Mouse (Mus musculus): ENCODE results near the gene Cpne4. TPM values are rescaled to one million over a fixed set of nuclear protein-coding genes. Genes with fewer than 3 reads are reported as not detected.

The Cpne4 gene
- polyA plus RNA-seq, 1 experiment from 2014 or later, result 2.0 TPM

DNA sequence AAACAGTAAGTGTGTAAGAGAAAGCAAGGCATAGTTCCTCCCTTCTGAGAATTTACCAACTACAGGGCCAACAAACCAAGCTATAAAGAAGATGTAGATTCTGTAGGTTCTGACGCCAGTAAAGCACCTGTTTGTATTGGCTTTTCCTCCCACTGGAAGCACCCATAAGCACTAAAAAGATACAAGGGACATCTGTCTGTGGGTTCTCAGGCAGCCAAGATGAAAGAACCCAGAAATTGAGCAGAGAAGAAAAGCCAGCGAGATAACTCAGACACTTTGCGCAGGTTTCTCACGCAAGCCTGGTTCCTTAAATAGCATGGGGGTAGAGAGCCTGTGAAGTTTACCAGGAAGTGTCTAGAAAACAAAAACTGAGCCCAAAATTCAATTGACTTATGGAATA, 374.1 kb downstream of the Cpne4 start:
- no peak for DNase-seq (ENCODE audit: low spot score)
- Histone ChIP-seq H3K9me3 (ENCODE audit: control insufficient read depth, low read length) (no peaks in the 10 kb centered on the region), H3K4me3 (ENCODE audit: low read depth, low read length) (no peak overlapping the region), H3K4me2 (ENCODE audit: low read depth) (no peak overlapping the region), H3K9ac (ENCODE audit: low read length) (no peak overlapping the region), H3K36me3 (ENCODE audit: control insufficient read depth, insufficient read depth, low read length) (no peaks in the 10 kb centered on the region), H3K27ac (ENCODE audit: low read depth, low read length) (no peak overlapping the region), H3K27me3 (ENCODE audit: control insufficient read depth, insufficient read depth, low read length) (no peaks in the 10 kb centered on the region), H3K4me1 (ENCODE audit: control insufficient read depth, insufficient read depth, low read length) (no peaks in the 10 kb centered on the region)
- ATAC-seq (ENCODE audit: insufficient read depth, low FRiP score, low TSS enrichment), result no peak
- WGBS, result 89% methylated on average over 4 of the region's 4 CpGs

DNA sequence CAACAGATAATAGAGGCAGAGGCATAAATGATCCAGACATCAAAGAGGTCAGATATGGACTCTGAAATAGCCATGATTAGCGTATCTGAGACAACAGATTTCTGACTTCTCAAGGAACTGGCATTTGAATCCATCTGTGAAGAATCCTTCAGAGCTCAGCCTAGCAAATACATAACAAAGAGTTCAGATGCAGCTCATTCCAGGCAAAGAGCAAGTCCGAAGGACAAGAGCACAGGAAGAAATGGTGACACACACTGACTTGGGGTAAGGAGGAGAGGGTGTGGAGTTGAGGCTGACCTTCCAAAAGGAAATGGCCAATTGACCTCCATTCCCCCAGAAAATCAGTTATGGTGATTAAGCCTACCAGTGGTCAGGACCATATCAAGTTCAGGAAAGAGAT, 375.0 kb downstream of the Cpne4 start:
- Histone ChIP-seq H3K4me1 (ENCODE audit: control insufficient read depth, insufficient read depth, low read length) (no peaks in the 10 kb centered on the region), H3K4me2 (ENCODE audit: low read depth) (no peak overlapping the region), H3K9me3 (ENCODE audit: control insufficient read depth, low read length) (no peaks in the 10 kb centered on the region), H3K36me3 (ENCODE audit: control insufficient read depth, insufficient read depth, low read length) (no peaks in the 10 kb centered on the region), H3K27me3 (ENCODE audit: control insufficient read depth, insufficient read depth, low read length) (no peaks in the 10 kb centered on the region), H3K27ac (ENCODE audit: low read depth, low read length) (no peak overlapping the region), H3K4me3 (ENCODE audit: low read depth, low read length) (no peak overlapping the region), H3K9ac (ENCODE audit: low read length) (no peak overlapping the region)
- 75% methylated on average over 2 of the region's 2 CpGs for WGBS
- ATAC-seq (ENCODE audit: insufficient read depth, low FRiP score, low TSS enrichment), result no peak
- DNase-seq (ENCODE audit: low spot score), result no peak

DNA sequence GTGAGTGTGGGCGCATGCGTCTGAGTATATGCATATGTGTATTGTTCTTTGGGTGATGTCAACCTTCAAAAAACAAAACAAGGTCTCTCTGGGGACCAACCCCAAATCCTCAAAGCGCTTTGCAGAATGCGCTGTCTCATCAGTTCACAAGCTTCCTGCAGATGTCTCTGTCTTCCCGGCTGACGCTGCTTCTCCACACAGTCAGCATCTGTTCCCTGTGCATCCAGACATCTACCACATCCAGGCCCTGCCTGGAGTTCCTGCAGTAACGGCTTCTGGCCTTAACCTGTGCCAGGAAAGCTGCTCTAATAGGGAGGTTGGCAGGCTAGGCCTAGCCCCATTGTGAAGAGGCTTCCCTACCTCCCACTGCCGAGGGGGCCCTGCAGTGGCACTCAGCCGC, 381.7 kb downstream of the Cpne4 start:
- ATAC-seq (ENCODE audit: insufficient read depth, low FRiP score, low TSS enrichment) (no peak), DNase-seq (ENCODE audit: low spot score) (no peak)
- WGBS, result 84% methylated on average over 9 of the region's 9 CpGs
- no peak overlapping the region for H3K27ac ChIP-seq (ENCODE audit: low read depth, low read length)
- no peaks in the 10 kb centered on the region for H3K36me3 ChIP-seq (ENCODE audit: control insufficient read depth, insufficient read depth, low read length)
- H3K9me3 ChIP-seq (ENCODE audit: control insufficient read depth, low read length), result no peaks in the 10 kb centered on the region
- no peak overlapping the region for H3K4me2 ChIP-seq (ENCODE audit: low read depth)
- H3K27me3 ChIP-seq (ENCODE audit: control insufficient read depth, insufficient read depth, low read length), result no peaks in the 10 kb centered on the region
- no peaks in the 10 kb centered on the region for H3K4me1 ChIP-seq (ENCODE audit: control insufficient read depth, insufficient read depth, low read length)
- no peak overlapping the region for H3K4me3 ChIP-seq (ENCODE audit: low read depth, low read length)
- H3K9ac ChIP-seq (ENCODE audit: low read length), result no peak overlapping the region

DNA sequence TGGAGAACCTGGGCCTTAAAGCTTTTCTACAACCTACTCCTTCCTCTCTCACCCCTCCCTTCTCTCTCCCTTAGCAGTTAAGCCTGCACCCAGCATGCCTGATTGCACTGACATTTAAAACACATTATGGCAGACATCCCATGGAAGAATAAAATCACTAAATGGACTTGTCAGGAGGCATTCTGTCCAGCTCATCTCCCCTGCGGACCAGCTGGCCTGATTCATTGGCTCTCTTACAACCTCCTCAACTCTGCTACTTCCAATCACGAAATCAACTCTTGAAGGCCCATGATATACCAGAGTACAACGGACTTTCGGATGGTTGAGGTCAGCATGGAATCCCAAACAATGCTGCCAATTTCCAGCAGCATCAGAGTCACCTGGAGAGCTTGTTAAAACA, 393.3 kb downstream of the Cpne4 start:
- no peak overlapping the region for H3K4me2 ChIP-seq (ENCODE audit: low read depth)
- WGBS, result 77% methylated on average over 4 of the region's 4 CpGs
- no peak for DNase-seq (ENCODE audit: low spot score)
- no peaks in the 10 kb centered on the region for H3K36me3 ChIP-seq (ENCODE audit: control insufficient read depth, insufficient read depth, low read length)
- H3K4me1 ChIP-seq (ENCODE audit: control insufficient read depth, insufficient read depth, low read length), result no peaks in the 10 kb centered on the region
- ATAC-seq (ENCODE audit: insufficient read depth, low FRiP score, low TSS enrichment), result no peak
- no peak overlapping the region for H3K4me3 ChIP-seq (ENCODE audit: low read depth, low read length)
- H3K27me3 ChIP-seq (ENCODE audit: control insufficient read depth, insufficient read depth, low read length), result no peaks in the 10 kb centered on the region
- H3K9me3 ChIP-seq (ENCODE audit: control insufficient read depth, low read length), result no peaks in the 10 kb centered on the region
- H3K27ac ChIP-seq (ENCODE audit: low read depth, low read length), result no peak overlapping the region
- no peak overlapping the region for H3K9ac ChIP-seq (ENCODE audit: low read length)

DNA sequence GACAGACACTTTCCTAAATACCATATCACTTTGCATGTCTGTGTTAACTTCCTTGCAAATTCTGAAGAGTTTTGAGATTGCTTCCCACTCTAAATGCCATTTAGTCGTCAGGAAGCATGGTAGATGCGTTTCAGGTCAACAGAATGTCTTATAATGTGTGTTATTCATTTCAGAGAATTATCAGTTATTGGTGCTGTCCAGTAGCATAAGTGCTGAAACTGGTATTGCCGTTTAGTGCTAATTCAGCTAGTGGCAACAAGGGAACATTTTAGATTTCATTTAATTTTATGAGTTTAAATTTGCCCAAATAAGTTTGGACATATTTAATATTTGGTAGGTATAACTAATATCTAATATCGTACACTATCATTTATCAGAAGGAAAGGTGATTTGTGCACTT, 403.5 kb downstream of the Cpne4 start:
- H3K9me3 ChIP-seq (ENCODE audit: control insufficient read depth, low read length), result no peaks in the 10 kb centered on the region
- no peak overlapping the region for H3K27ac ChIP-seq (ENCODE audit: low read depth, low read length)
- H3K4me3 ChIP-seq (ENCODE audit: low read depth, low read length), result no peak overlapping the region
- no peak overlapping the region for H3K9ac ChIP-seq (ENCODE audit: low read length)
- no peaks in the 10 kb centered on the region for H3K36me3 ChIP-seq (ENCODE audit: control insufficient read depth, insufficient read depth, low read length)
- H3K4me1 ChIP-seq (ENCODE audit: control insufficient read depth, insufficient read depth, low read length), result no peaks in the 10 kb centered on the region
- 74% methylated on average over 4 of the region's 4 CpGs for WGBS
- H3K27me3 ChIP-seq (ENCODE audit: control insufficient read depth, insufficient read depth, low read length), result no peaks in the 10 kb centered on the region
- no peak for ATAC-seq (ENCODE audit: insufficient read depth, low FRiP score, low TSS enrichment)
- no peak for DNase-seq (ENCODE audit: low spot score)
- no peak overlapping the region for H3K4me2 ChIP-seq (ENCODE audit: low read depth)

DNA sequence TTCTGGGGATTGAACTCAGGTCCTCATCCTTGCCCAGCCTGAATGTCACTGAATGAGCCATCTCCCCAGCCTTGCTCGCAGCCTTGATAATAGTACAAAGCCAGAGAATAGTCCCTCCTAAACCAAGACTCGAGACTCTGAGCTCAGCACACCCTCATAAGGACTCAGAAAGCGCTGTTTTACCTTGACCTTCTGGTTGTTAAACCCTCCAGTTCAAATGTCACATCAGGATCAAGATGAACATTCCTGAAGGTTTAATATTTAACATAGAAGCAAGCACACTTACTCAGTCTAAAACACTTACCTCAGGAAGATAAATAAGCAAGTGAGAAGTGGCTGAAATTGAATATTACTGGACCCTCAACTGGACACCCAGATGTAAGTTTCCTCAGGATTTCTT, 405.1 kb downstream of the Cpne4 start:
- Histone ChIP-seq H3K4me1 (ENCODE audit: control insufficient read depth, insufficient read depth, low read length) (no peaks in the 10 kb centered on the region), H3K36me3 (ENCODE audit: control insufficient read depth, insufficient read depth, low read length) (no peaks in the 10 kb centered on the region), H3K4me3 (ENCODE audit: low read depth, low read length) (no peak overlapping the region), H3K9me3 (ENCODE audit: control insufficient read depth, low read length) (no peaks in the 10 kb centered on the region), H3K9ac (ENCODE audit: low read length) (no peak overlapping the region), H3K4me2 (ENCODE audit: low read depth) (no peak overlapping the region), H3K27ac (ENCODE audit: low read depth, low read length) (no peak overlapping the region), H3K27me3 (ENCODE audit: control insufficient read depth, insufficient read depth, low read length) (no peaks in the 10 kb centered on the region)
- no peak for ATAC-seq (ENCODE audit: insufficient read depth, low FRiP score, low TSS enrichment)
- WGBS, result 76% methylated on average over 3 of the region's 3 CpGs
- DNase-seq (ENCODE audit: low spot score), result no peak

DNA sequence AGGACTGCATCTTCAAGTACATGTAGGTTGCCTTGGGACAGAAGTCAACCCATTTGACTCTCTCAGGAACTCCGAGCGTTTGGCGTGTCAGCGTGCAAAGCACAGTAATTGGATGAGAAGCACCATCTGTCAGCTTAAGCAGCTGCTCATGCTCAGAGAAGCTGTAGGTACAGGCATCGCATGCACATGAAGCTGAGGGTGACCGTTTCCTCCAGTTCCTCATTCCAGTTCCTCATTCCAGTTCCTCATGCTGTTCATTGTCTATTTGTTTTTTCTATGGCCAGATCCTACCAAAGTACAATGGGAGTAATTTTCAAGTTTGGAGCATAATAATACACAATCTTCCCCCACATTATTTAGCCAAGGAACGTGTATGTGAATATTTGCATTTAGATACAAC, 425.7 kb downstream of the Cpne4 start:
- 84% methylated on average over 7 of the region's 7 CpGs for WGBS

DNA sequence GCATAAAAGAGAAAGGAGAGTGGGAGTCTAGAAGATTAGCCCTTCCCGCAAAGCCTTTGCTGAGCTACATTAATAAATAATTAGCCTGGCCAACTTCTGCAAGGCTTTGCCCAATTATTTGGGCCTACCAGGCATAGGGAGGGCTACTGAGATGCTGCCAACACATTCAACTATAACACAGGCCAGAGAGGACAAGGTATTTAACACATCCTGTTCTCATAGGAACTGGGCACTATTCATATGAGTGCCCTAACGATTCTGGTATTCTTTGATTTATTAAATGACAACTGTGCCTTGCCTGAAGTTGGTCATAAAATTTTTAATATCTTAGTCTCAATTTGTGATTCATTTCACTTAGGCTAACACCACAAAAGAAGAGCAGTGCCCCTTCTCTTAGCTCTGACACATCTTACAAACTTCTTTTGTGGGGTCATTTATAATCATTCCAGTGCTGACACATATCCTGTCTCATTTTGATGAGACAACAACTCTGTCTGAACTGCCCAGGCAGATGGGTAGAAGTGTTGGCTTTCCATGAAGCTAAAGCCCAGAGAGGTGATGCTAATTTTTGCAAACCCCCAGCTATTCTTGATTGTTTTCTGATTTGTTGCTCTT, 435.0 kb downstream of the Cpne4 start:
- H3K4me2 ChIP-seq (ENCODE audit: low read depth), result no peak overlapping the region
- 91% methylated on average over 2 of the region's 2 CpGs for WGBS
- H3K27me3 ChIP-seq (ENCODE audit: control insufficient read depth, insufficient read depth, low read length), result no peaks in the 10 kb centered on the region
- no peak overlapping the region for H3K27ac ChIP-seq (ENCODE audit: low read depth, low read length)
- ATAC-seq (ENCODE audit: insufficient read depth, low FRiP score, low TSS enrichment) (no peak), DNase-seq (ENCODE audit: low spot score) (no peak)
- no peaks in the 10 kb centered on the region for H3K9me3 ChIP-seq (ENCODE audit: control insufficient read depth, low read length)
- no peaks in the 10 kb centered on the region for H3K4me1 ChIP-seq (ENCODE audit: control insufficient read depth, insufficient read depth, low read length)
- no peak overlapping the region for H3K9ac ChIP-seq (ENCODE audit: low read length)
- H3K4me3 ChIP-seq (ENCODE audit: low read depth, low read length), result no peak overlapping the region
- H3K36me3 ChIP-seq (ENCODE audit: control insufficient read depth, insufficient read depth, low read length), result no peaks in the 10 kb centered on the region

More for the DNA sequence above, 425.7 kb downstream of the Cpne4 start:
- H3K4me3 ChIP-seq (ENCODE audit: low read depth, low read length), result no peak overlapping the region
- no peak overlapping the region for H3K9ac ChIP-seq (ENCODE audit: low read length)
- no peak overlapping the region for H3K4me2 ChIP-seq (ENCODE audit: low read depth)
- no peaks in the 10 kb centered on the region for H3K27me3 ChIP-seq (ENCODE audit: control insufficient read depth, insufficient read depth, low read length)
- H3K4me1 ChIP-seq (ENCODE audit: control insufficient read depth, insufficient read depth, low read length), result no peaks in the 10 kb centered on the region
- ATAC-seq (ENCODE audit: insufficient read depth, low FRiP score, low TSS enrichment) (no peak), DNase-seq (ENCODE audit: low spot score) (no peak)
- no peaks in the 10 kb centered on the region for H3K9me3 ChIP-seq (ENCODE audit: control insufficient read depth, low read length)
- no peaks in the 10 kb centered on the region for H3K36me3 ChIP-seq (ENCODE audit: control insufficient read depth, insufficient read depth, low read length)
- H3K27ac ChIP-seq (ENCODE audit: low read depth, low read length), result no peak overlapping the region

DNA sequence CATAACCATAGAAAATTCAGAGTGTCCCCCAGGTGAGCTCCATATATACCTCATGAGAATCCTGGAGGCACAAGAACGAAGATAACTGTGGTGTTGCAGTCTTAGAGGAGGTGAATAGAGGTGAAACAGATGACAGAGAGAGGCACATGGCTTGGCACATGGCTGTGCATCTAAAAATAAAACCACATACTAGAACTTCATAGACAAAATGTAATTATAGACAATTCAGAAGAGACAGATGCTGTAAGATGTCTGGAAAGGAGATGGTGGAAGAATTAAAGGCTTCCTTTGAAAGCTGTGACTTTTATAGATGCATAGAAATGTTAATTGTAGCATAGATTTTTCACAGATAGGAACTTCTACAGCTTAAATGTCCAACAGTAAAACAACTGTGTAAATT, 451.1 kb downstream of the Cpne4 start:
- Histone ChIP-seq H3K4me2 (ENCODE audit: low read depth) (no peak overlapping the region), H3K27me3 (ENCODE audit: control insufficient read depth, insufficient read depth, low read length) (no peaks in the 10 kb centered on the region), H3K9ac (ENCODE audit: low read length) (no peak overlapping the region), H3K4me3 (ENCODE audit: low read depth, low read length) (no peak overlapping the region), H3K9me3 (ENCODE audit: control insufficient read depth, low read length) (no peaks in the 10 kb centered on the region), H3K4me1 (ENCODE audit: control insufficient read depth, insufficient read depth, low read length) (no peaks in the 10 kb centered on the region), H3K36me3 (ENCODE audit: control insufficient read depth, insufficient read depth, low read length) (no peaks in the 10 kb centered on the region), H3K27ac (ENCODE audit: low read depth, low read length) (no peak overlapping the region)
- ATAC-seq (ENCODE audit: insufficient read depth, low FRiP score, low TSS enrichment) (no peak), DNase-seq (ENCODE audit: low spot score) (no peak)
- 80% methylated on average over 1 of the region's 1 CpGs for WGBS

Measured in neural tube, embryonic 11.5 days (tissue).